13 mouse cellular contexts compared by ENCODE assay signal in the genomic region with DNA sequence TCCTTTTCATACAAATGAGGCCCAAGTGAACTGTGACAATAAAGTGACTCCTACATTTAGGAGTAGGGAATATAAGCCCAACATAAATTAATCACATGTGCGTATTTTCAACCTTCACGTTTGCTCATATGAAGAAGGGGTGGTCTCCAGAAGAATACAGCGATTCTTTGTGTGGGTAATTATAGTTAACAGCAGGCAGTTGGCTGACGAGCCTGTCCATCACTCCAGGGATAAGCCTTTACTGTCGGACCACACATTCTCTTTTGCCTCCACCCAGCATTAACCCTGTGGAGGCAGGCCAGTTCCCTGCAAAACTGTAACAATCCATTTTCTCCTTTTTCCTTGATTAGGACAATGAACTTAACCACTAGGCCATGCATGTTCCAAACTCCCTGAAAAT.
"Had no signal": no experiment of that assay in that cellular context is flagged by ENCODE, and none has a peak within 500 bp of the region (broad histone marks: within the 10 kb centered on the region; RNA-seq: fewer than 3 reads in every experiment).

No protein-coding gene starts in this region.

- H3K4me2 ChIP-seq: limb, embryonic 13.5 days; neural tube, embryonic 12.5 days; stomach, embryonic 15.5 days had no signal

- H3K4me1 ChIP-seq: neural tube, embryonic 12.5 days; stomach, embryonic 15.5 days had no signal

- H3K9ac ChIP-seq: limb, embryonic 13.5 days; liver, embryonic 14.5 days; neural tube, embryonic 12.5 days; stomach, embryonic 15.5 days had no signal

- H3K9me3 ChIP-seq: limb, embryonic 13.5 days; neural tube, embryonic 12.5 days; stomach, embryonic 15.5 days had no signal

- H3K4me3 ChIP-seq: limb, embryonic 13.5 days; neural tube, embryonic 12.5 days; stomach, embryonic 15.5 days had no signal

- ATAC-seq: intestine, embryonic 16.5 days had no signal

- H3K27ac ChIP-seq: limb, embryonic 13.5 days; liver, embryonic 14.5 days; neural tube, embryonic 12.5 days; stomach, embryonic 15.5 days had no signal

- H3K27me3 ChIP-seq: limb, embryonic 13.5 days; neural tube, embryonic 12.5 days; stomach, embryonic 15.5 days had no signal

- DNase-seq: kidney, adult 2 months; kidney, postnatal 25 days; layer of hippocampus, adult 9-11 months; layer of hippocampus, postnatal 36 days; lung, adult 18-20 months; right cerebral cortex, postnatal 14 days; thymus, adult 2 months; thymus, postnatal 25 days had no signal

- H3K36me3 ChIP-seq: limb, embryonic 13.5 days; neural tube, embryonic 12.5 days; stomach, embryonic 15.5 days had no signal
